Mouse (Mus musculus): ENCODE results near the gene Tm7sf2. TPM values are rescaled to one million over a fixed set of nuclear protein-coding genes. Genes with fewer than 3 reads are reported as not detected.
A peak's percentile ranks its signal among the peaks of the same experiment; 100 is the strongest.
"Not testable (repeated sequence)": the region's sequence is repeated elsewhere in the genome, so short reads cannot be mapped to it uniquely, and the experiment has no call there.

Tm7sf2 gene
- total RNA-seq, 1 experiment: 14.0 TPM

- H3K4me3 ChIP-seq (ENCODE audit: insufficient read depth in 1 of 2, low read depth in 1 of 2, low read length in 2 of 2, poor library complexity in 1 of 2, severe bottlenecking in 1 of 2): peak overlapping the region; percentile 74 to 80
- peak overlapping the region; percentile 71 for H3K27ac ChIP-seq (ENCODE audit: insufficient read depth, low read depth, low read length, poor library complexity, severe bottlenecking)
- DNase-seq (ENCODE audit: low read depth, low spot score): no peak
- H3K9ac ChIP-seq (ENCODE audit: insufficient read depth, low read depth, low read length, poor library complexity, severe bottlenecking): peak overlapping the region; percentile 80
- H3K36me3 ChIP-seq (ENCODE audit: control insufficient read depth, insufficient read depth, low read length, poor library complexity, severe bottlenecking): peaks cover 23% of the 10 kb centered on the region
- H3K9me3 ChIP-seq (ENCODE audit: control insufficient read depth, insufficient read depth, low read depth, low read length): no peaks in the 10 kb centered on the region
- TF ChIP-seq HCFC1 (IDR thresholded peaks at IDR 0.05; ENCODE audit: borderline replicate concordance, insufficient read depth, low read length) (no peak), ZNF384 (IDR thresholded peaks at IDR 0.05; ENCODE audit: low read depth, low read length) (no peak), CHD2 (IDR thresholded peaks at IDR 0.05; ENCODE audit: low read depth, low read length) (no peak), ZC3H11A (IDR thresholded peaks at IDR 0.05; ENCODE audit: borderline replicate concordance, low read depth, low read length) (no peak), MAFK (IDR thresholded peaks at IDR 0.05; ENCODE audit: insufficient read depth, low read depth, low read length) (no peak)
- in situ Hi-C loops (cut with MboI; ENCODE audit: low sequenced_read_pairs in 2 of 2, unreplicated experiment in 2 of 2): no loop called here
- no peaks in the 10 kb centered on the region; a peak in 1 of 4 replicates for H3K4me1 ChIP-seq (ENCODE audit: control insufficient read depth in 2 of 2, insufficient read depth in 2 of 2, low read length in 2 of 2, poor library complexity in 1 of 2)
Measured at GRCm38 (mm10) chr19:6045366-6046293, 22.5 kb downstream of the Tm7sf2 start.

GRCm38 (mm10) chr19:6044102-6044501 is 24.1 kb downstream of the Tm7sf2 start:
- DNase-seq (ENCODE audit: low read depth, low spot score); H3K4me1 ChIP-seq (ENCODE audit: control insufficient read depth in 2 of 2, insufficient read depth in 2 of 2, low read length in 2 of 2, poor library complexity in 1 of 2); H3K9ac ChIP-seq (ENCODE audit: insufficient read depth, low read depth, low read length, poor library complexity, severe bottlenecking); H3K36me3 ChIP-seq (ENCODE audit: control insufficient read depth, insufficient read depth, low read length, poor library complexity, severe bottlenecking); H3K9me3 ChIP-seq (ENCODE audit: control insufficient read depth, insufficient read depth, low read depth, low read length); H3K4me3 ChIP-seq (ENCODE audit: insufficient read depth in 1 of 2, low read depth in 1 of 2, low read length in 2 of 2, poor library complexity in 1 of 2, severe bottlenecking in 1 of 2); in situ Hi-C loops (cut with MboI; ENCODE audit: low sequenced_read_pairs in 2 of 2, unreplicated experiment in 2 of 2); H3K27ac ChIP-seq (ENCODE audit: insufficient read depth, low read depth, low read length, poor library complexity, severe bottlenecking): not testable (repeated sequence)

GRCm38 (mm10) chr19:6042293-6042692 is 25.9 kb downstream of the Tm7sf2 start:
- Histone ChIP-seq H3K4me3 (ENCODE audit: insufficient read depth in 1 of 2, low read depth in 1 of 2, low read length in 2 of 2, poor library complexity in 1 of 2, severe bottlenecking in 1 of 2) (no peak overlapping the region), H3K9me3 (ENCODE audit: control insufficient read depth, insufficient read depth, low read depth, low read length) (no peaks in the 10 kb centered on the region), H3K36me3 (ENCODE audit: control insufficient read depth, insufficient read depth, low read length, poor library complexity, severe bottlenecking) (no peaks in the 10 kb centered on the region), H3K4me1 (ENCODE audit: control insufficient read depth in 2 of 2, insufficient read depth in 2 of 2, low read length in 2 of 2, poor library complexity in 1 of 2) (no peaks in the 10 kb centered on the region), H3K27ac (ENCODE audit: insufficient read depth, low read depth, low read length, poor library complexity, severe bottlenecking) (no peak overlapping the region), H3K9ac (ENCODE audit: insufficient read depth, low read depth, low read length, poor library complexity, severe bottlenecking) (no peak overlapping the region)
- no peak for TF ChIP-seq ZNF384 (IDR thresholded peaks at IDR 0.05; ENCODE audit: low read depth, low read length)
- no peak for TF ChIP-seq CHD2 (IDR thresholded peaks at IDR 0.05; ENCODE audit: low read depth, low read length)
- no peak for TF ChIP-seq ZC3H11A (IDR thresholded peaks at IDR 0.05; ENCODE audit: borderline replicate concordance, low read depth, low read length)
- TF ChIP-seq MAFK (IDR thresholded peaks at IDR 0.05; ENCODE audit: insufficient read depth, low read depth, low read length): no peak
- TF ChIP-seq HCFC1 (IDR thresholded peaks at IDR 0.05; ENCODE audit: borderline replicate concordance, insufficient read depth, low read length): no peak
- DNase-seq (ENCODE audit: low read depth, low spot score): no peak
- in situ Hi-C loops (cut with MboI; ENCODE audit: low sequenced_read_pairs in 2 of 2, unreplicated experiment in 2 of 2): no loop called here

GRCm38 (mm10) chr19:6040002-6040401 is 28.2 kb downstream of the Tm7sf2 start:
- no peaks in the 10 kb centered on the region; a peak in 1 of 4 replicates for H3K4me1 ChIP-seq (ENCODE audit: control insufficient read depth in 2 of 2, insufficient read depth in 2 of 2, low read length in 2 of 2, poor library complexity in 1 of 2)
- H3K9me3 ChIP-seq (ENCODE audit: control insufficient read depth, insufficient read depth, low read depth, low read length): no peaks in the 10 kb centered on the region
- DNase-seq (ENCODE audit: low read depth, low spot score): no peak
- no peaks in the 10 kb centered on the region for H3K36me3 ChIP-seq (ENCODE audit: control insufficient read depth, insufficient read depth, low read length, poor library complexity, severe bottlenecking)
- no peak overlapping the region for H3K9ac ChIP-seq (ENCODE audit: insufficient read depth, low read depth, low read length, poor library complexity, severe bottlenecking)
- H3K4me3 ChIP-seq (ENCODE audit: insufficient read depth in 1 of 2, low read depth in 1 of 2, low read length in 2 of 2, poor library complexity in 1 of 2, severe bottlenecking in 1 of 2): no peak overlapping the region
- TF ChIP-seq ZC3H11A (IDR thresholded peaks at IDR 0.05; ENCODE audit: borderline replicate concordance, low read depth, low read length): no peak
- TF ChIP-seq CHD2 (IDR thresholded peaks at IDR 0.05; ENCODE audit: low read depth, low read length): no peak
- no peak for TF ChIP-seq HCFC1 (IDR thresholded peaks at IDR 0.05; ENCODE audit: borderline replicate concordance, insufficient read depth, low read length)
- TF ChIP-seq ZNF384 (IDR thresholded peaks at IDR 0.05; ENCODE audit: low read depth, low read length): no peak
- TF ChIP-seq MAFK (IDR thresholded peaks at IDR 0.05; ENCODE audit: insufficient read depth, low read depth, low read length): no peak
- H3K27ac ChIP-seq (ENCODE audit: insufficient read depth, low read depth, low read length, poor library complexity, severe bottlenecking): no peak overlapping the region
- in situ Hi-C loops (cut with MboI; ENCODE audit: low sequenced_read_pairs in 2 of 2, unreplicated experiment in 2 of 2): no loop called here

Measured in ES-E14 (cell line).